Mouse (Mus musculus): Measurements from ENCODE around the gene Taf6l.

GRCm38 (mm10) chr19:8725081-8725613, 61.1 kb downstream of the Taf6l start:
- TF ChIP-seq POLR2A (IDR thresholded peaks at IDR 0.05; ENCODE audit: borderline replicate concordance, insufficient read depth, low read length): no peak
- TF ChIP-seq CTCF (IDR thresholded peaks at IDR 0.05; ENCODE audit: borderline replicate concordance, insufficient read depth, low read depth, low read length): no peak

Data from cerebellum, adult 2 months (tissue).